Mouse (Mus musculus): ENCODE data around the gene Atf5. TPM values are rescaled to one million over a fixed set of nuclear protein-coding genes. Genes with fewer than 3 reads are reported as not detected.

The Atf5 gene
- polyA plus RNA-seq, 1 experiment from 2014 or later, result 2.5 TPM

DNA sequence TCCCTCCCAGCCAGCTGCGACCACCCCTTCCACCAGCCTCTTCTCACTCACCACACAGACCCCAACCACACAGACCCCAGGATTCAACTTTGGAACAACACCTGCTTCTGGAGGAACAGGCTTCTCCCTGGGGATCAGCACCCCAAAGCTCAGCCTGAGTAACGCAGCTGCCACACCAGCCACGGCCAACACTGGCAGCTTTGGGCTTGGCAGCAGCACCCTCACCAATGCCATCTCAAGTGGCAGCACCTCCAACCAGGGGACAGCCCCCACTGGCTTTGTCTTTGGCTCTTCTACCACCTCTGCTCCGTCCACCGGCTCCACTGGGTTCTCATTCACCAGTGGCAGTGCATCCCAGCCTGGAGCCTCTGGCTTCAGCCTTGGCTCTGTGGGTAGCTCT, 12.2 kb upstream of the Atf5 start:
- WGBS, result 99% methylated on average over 5 of the region's 5 CpGs
- DNase-seq (ENCODE audit: low spot score), result no peak
- no peak overlapping the region for H3K27ac ChIP-seq
- no peaks in the 10 kb centered on the region for H3K4me1 ChIP-seq (replicated peaks; ENCODE audit: control insufficient read depth, insufficient read depth, low read length)
- no peak overlapping the region for H3K9ac ChIP-seq
- ATAC-seq (ENCODE audit: low FRiP score), result no peak
- H3K36me3 ChIP-seq (replicated peaks; ENCODE audit: control insufficient read depth, insufficient read depth), result peaks cover 46% of the 10 kb centered on the region
- no peak overlapping the region for H3K4me2 ChIP-seq (replicated peaks)
- no peaks in the 10 kb centered on the region for H3K9me3 ChIP-seq (ENCODE audit: control insufficient read depth, low read length)
- no peak overlapping the region for H3K4me3 ChIP-seq (replicated peaks; ENCODE audit: low read length)
- no peaks in the 10 kb centered on the region for H3K27me3 ChIP-seq (ENCODE audit: control insufficient read depth, insufficient read depth, low read length)

DNA sequence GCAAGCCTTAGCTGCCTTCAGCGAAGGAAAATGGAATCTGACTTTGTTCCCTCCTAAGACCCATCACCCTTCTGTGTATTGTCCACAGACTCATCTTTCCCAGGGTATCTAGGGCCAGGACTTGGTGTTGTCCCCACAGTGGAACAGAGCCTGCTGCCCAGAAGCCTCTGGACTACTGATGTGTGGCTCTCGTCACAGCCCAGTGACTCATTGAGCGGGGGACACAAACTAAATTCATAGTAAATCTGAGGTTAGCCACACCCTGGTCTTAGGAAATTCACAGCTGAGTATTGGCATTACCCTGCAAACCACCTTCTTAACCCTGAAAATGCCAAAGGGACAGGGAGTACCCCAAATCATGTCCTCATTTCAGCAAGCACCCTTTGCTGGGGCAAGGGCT, 10.3 kb upstream of the Atf5 start:
- H3K36me3 ChIP-seq (replicated peaks; ENCODE audit: control insufficient read depth, insufficient read depth), result peaks cover 34% of the 10 kb centered on the region
- DNase-seq (ENCODE audit: low spot score) (no peak), ATAC-seq (ENCODE audit: low FRiP score) (no peak)
- no peak overlapping the region for H3K9ac ChIP-seq
- no peaks in the 10 kb centered on the region for H3K4me1 ChIP-seq (replicated peaks; ENCODE audit: control insufficient read depth, insufficient read depth, low read length)
- 86% methylated on average over 3 of the region's 3 CpGs for WGBS
- no peak overlapping the region for H3K4me2 ChIP-seq (replicated peaks)
- no peak overlapping the region for H3K4me3 ChIP-seq (replicated peaks; ENCODE audit: low read length)
- H3K27ac ChIP-seq, result no peak overlapping the region
- no peaks in the 10 kb centered on the region for H3K9me3 ChIP-seq (ENCODE audit: control insufficient read depth, low read length)
- H3K27me3 ChIP-seq (ENCODE audit: control insufficient read depth, insufficient read depth, low read length), result no peaks in the 10 kb centered on the region

DNA sequence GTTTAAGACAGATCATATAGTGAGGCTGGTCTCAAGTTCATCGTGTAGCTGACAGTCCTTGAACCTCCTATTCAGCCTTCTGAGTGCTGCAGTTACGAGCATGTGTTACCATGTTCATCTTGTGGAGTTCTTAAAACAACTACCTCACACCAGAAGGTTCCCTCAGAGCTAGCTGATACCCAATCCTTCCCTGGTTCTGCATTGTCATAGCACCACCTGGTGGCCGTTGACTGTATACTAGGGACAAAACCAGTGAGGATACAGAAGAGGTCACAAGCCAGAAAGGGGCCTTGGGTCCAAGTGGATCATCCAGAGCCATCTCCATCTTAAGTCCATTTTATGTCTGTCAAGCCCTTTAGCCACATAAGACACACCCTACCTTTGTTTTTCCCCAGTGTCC, 8.4 kb upstream of the Atf5 start:
- Histone ChIP-seq H3K4me2 (replicated peaks) (no peak overlapping the region), H3K27ac (no peak overlapping the region), H3K9ac (no peak overlapping the region), H3K36me3 (replicated peaks; ENCODE audit: control insufficient read depth, insufficient read depth) (peaks cover 15% of the 10 kb centered on the region), H3K4me3 (replicated peaks; ENCODE audit: low read length) (no peak overlapping the region), H3K27me3 (ENCODE audit: control insufficient read depth, insufficient read depth, low read length) (no peaks in the 10 kb centered on the region), H3K4me1 (replicated peaks; ENCODE audit: control insufficient read depth, insufficient read depth, low read length) (0 out of 2 replicates have a peak, but pooled peaks cover under 1% of the 10 kb centered on the region), H3K9me3 (ENCODE audit: control insufficient read depth, low read length) (no peaks in the 10 kb centered on the region)
- WGBS, result 25% methylated on average over 3 of the region's 3 CpGs
- DNase-seq (ENCODE audit: low spot score) (peak; percentile 85), ATAC-seq (ENCODE audit: low FRiP score) (peak; percentile 59; the same call in 1 of the 2 replicates)

DNA sequence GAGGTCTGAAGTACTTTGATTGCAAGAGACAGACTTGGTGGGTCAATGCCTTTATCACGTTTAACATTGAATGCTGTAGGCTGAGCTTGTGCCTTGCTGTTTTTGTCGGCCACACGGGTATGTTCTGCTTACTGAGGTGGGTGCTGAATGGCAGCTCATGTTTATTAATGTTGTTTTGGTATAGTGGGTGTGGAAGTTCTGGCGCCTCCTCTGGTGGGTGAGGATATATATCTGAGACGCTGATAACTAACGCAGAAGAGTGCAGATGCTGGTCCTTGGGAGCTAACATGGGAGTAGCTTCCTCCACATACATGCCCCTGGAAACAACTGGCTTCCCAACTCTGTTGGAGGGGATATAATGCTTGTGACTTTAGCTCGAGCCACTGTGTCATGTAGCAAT, 7.0 kb upstream of the Atf5 start:
- no peak overlapping the region for H3K4me2 ChIP-seq (replicated peaks)
- no peaks in the 10 kb centered on the region for H3K9me3 ChIP-seq (ENCODE audit: control insufficient read depth, low read length)
- no peak; the same call in 1 of the 2 replicates for ATAC-seq (ENCODE audit: low FRiP score)
- DNase-seq (ENCODE audit: low spot score), result no peak
- H3K4me3 ChIP-seq (replicated peaks; ENCODE audit: low read length), result no peak overlapping the region
- H3K27me3 ChIP-seq (ENCODE audit: control insufficient read depth, insufficient read depth, low read length), result no peaks in the 10 kb centered on the region
- peaks cover under 1% of the 10 kb centered on the region; the same call in 1 of the 2 replicates for H3K36me3 ChIP-seq (replicated peaks; ENCODE audit: control insufficient read depth, insufficient read depth)
- no peak overlapping the region for H3K27ac ChIP-seq
- peaks cover 13% of the 10 kb centered on the region; the same call in 1 of the 2 replicates for H3K4me1 ChIP-seq (replicated peaks; ENCODE audit: control insufficient read depth, insufficient read depth, low read length)
- 32% methylated on average over 7 of the region's 7 CpGs for WGBS
- H3K9ac ChIP-seq, result no peak overlapping the region

DNA sequence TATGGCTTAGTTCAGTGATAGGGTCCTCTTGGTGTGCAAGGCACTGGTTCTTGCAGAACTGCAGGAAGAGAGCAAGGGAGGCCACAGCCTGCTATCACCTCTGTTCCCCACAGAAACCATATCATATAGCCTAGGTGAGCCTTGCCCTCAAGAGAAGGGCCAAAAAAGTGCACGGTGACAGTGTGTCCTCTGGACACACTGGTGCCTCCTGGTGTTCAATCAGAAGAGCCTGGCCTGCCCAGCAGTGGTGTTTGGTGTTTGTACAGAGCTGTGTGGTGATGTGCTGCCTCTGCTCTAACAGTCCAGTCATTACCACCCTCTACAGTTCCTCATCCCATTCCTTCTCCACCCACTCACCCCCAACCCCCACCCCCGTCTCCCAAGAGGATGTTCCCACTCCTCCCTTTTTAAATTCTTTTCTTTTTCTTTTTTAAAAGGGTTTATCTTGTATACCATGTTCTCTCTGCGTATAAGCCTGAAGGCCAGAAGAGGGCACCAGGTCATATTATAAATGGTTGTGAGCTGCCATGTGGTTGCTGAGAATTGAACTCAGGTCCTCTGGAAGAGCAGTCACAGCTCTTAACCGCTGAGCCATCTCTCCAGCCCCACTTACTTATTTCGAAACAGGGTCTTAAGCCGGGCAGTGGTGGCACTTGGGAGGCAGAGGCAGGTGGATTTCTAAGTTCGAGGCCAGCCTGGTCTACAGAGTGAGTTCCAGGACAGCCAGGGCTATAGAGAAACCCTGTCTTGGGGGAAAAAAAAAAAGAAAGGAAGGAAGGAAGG, 5.4 kb upstream of the Atf5 start:
- no peak overlapping the region for H3K9ac ChIP-seq
- no peaks in the 10 kb centered on the region for H3K27me3 ChIP-seq (ENCODE audit: control insufficient read depth, insufficient read depth, low read length)
- no peak overlapping the region for H3K27ac ChIP-seq
- WGBS, result 89% methylated on average over 7 of the region's 7 CpGs
- H3K4me3 ChIP-seq (replicated peaks; ENCODE audit: low read length), result no peak overlapping the region
- H3K36me3 ChIP-seq (replicated peaks; ENCODE audit: control insufficient read depth, insufficient read depth), result no peaks in the 10 kb centered on the region
- ATAC-seq (ENCODE audit: low FRiP score) (no peak), DNase-seq (ENCODE audit: low spot score) (no peak)
- H3K4me1 ChIP-seq (replicated peaks; ENCODE audit: control insufficient read depth, insufficient read depth, low read length), result peaks cover 29% of the 10 kb centered on the region
- H3K4me2 ChIP-seq (replicated peaks), result no peak overlapping the region
- no peaks in the 10 kb centered on the region for H3K9me3 ChIP-seq (ENCODE audit: control insufficient read depth, low read length)

DNA sequence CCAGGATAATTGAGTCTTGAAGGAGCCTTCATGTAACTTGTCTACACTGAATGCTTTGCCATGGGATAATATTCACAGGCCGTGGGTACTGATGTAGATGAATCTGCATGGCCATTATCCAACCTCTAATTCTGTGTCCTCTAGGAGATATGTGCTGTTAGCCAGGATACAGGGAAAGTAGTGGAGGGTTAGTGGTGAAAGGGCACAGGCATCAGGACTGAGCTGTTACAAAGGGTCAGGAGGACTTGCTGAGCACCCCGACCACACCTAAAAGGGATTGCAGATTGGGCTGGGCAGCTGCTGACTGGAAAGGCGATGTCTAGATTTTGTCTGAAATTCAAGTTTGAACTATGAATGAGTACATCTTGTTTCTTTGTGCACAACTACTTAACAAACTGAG, 4.1 kb upstream of the Atf5 start:
- Histone ChIP-seq H3K9me3 (ENCODE audit: control insufficient read depth, low read length) (no peaks in the 10 kb centered on the region), H3K27me3 (ENCODE audit: control insufficient read depth, insufficient read depth, low read length) (no peaks in the 10 kb centered on the region), H3K9ac (no peak overlapping the region), H3K4me3 (replicated peaks; ENCODE audit: low read length) (no peak overlapping the region), H3K36me3 (replicated peaks; ENCODE audit: control insufficient read depth, insufficient read depth) (no peaks in the 10 kb centered on the region), H3K27ac (no peak overlapping the region), H3K4me1 (replicated peaks; ENCODE audit: control insufficient read depth, insufficient read depth, low read length) (peaks cover 29% of the 10 kb centered on the region), H3K4me2 (replicated peaks) (no peak overlapping the region)
- no peak for ATAC-seq (ENCODE audit: low FRiP score)
- no peak for DNase-seq (ENCODE audit: low spot score)
- 85% methylated on average over 3 of the region's 3 CpGs for WGBS

DNA sequence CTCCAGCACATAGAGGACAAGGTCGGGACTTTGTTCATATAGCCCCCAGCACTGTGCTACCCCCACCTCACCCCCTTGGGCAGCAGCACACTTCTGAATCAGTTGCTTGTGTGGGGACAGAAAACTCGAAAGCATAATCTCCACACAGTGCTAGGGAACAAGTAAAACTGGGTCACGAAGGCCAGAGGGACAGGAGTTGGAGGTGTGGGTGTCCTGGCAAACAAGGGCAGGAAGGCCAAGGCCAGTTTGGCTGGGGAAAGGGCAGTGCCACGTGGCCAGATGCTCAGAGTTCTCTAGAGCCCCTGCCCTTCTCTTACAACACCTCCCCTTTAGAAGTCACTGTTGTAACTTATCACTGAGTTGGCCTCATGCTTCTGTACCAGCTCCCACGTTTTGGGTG, 3.4 kb upstream of the Atf5 start:
- Histone ChIP-seq H3K36me3 (replicated peaks; ENCODE audit: control insufficient read depth, insufficient read depth) (no peaks in the 10 kb centered on the region), H3K27ac (no peak overlapping the region), H3K9me3 (ENCODE audit: control insufficient read depth, low read length) (no peaks in the 10 kb centered on the region), H3K4me1 (replicated peaks; ENCODE audit: control insufficient read depth, insufficient read depth, low read length) (peaks cover 35% of the 10 kb centered on the region), H3K4me3 (replicated peaks; ENCODE audit: low read length) (no peak overlapping the region), H3K4me2 (replicated peaks) (no peak overlapping the region), H3K27me3 (ENCODE audit: control insufficient read depth, insufficient read depth, low read length) (no peaks in the 10 kb centered on the region), H3K9ac (no peak overlapping the region)
- no peak for DNase-seq (ENCODE audit: low spot score)
- WGBS, result 75% methylated on average over 5 of the region's 5 CpGs
- no peak for ATAC-seq (ENCODE audit: low FRiP score)

DNA sequence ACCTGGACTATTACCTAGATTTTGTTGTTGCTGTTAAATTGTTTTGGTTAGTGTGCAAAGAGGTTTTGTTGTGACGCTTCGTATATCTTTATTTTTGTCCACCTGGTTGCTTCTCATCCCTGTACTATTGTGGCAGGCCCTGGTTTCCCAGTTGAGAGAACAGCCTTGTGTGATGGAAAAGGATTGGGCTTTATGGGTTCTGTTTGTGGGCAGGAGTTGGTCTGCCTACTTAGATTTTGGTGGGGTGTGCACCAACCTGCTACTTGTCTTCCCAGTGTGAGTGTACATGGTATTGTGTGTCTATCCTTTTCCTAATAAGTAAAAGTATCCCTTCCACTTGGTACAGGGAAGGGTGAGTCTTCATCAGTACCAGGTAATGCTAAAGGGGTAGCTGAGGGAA, 2.9 kb upstream of the Atf5 start:
- ATAC-seq (ENCODE audit: low FRiP score) (no peak), DNase-seq (ENCODE audit: low spot score) (no peak)
- WGBS, result 90% methylated on average over 2 of the region's 2 CpGs
- Histone ChIP-seq H3K4me2 (replicated peaks) (peak overlapping the region; percentile 67), H3K27ac (no peak overlapping the region), H3K4me3 (replicated peaks; ENCODE audit: low read length) (no peak overlapping the region), H3K27me3 (ENCODE audit: control insufficient read depth, insufficient read depth, low read length) (no peaks in the 10 kb centered on the region), H3K36me3 (replicated peaks; ENCODE audit: control insufficient read depth, insufficient read depth) (no peaks in the 10 kb centered on the region), H3K9me3 (ENCODE audit: control insufficient read depth, low read length) (no peaks in the 10 kb centered on the region), H3K4me1 (replicated peaks; ENCODE audit: control insufficient read depth, insufficient read depth, low read length) (peaks cover 36% of the 10 kb centered on the region), H3K9ac (no peak overlapping the region)

DNA sequence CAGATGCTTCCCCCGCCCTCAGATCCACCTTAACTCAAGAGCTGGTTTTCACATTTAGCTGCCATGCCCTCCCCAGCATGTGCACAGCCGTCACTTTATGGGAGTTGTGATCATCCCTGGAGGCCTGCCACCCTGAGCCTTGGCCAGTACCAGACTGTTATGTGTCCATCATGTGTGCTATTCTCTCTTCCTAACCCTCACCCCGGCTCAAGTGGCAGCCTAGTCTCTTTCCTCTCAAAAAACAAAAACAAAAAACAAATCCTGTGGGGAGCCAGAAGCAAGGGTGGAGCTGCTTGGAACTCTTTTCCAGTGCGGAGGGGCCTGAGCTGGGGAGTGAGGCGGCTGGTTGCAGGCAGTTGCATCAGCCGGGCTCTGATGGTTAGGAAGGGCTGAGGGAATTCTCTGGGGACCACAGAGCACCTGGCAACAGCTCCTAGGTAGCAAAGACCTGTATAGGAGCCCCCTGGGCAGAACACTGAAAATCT, 2.3 kb upstream of the Atf5 start:
- Histone ChIP-seq H3K4me1 (replicated peaks; ENCODE audit: control insufficient read depth, insufficient read depth, low read length) (peaks cover 36% of the 10 kb centered on the region), H3K9ac (peak overlapping the region; percentile 45; the same call in 1 of the 2 replicates), H3K36me3 (replicated peaks; ENCODE audit: control insufficient read depth, insufficient read depth) (no peaks in the 10 kb centered on the region), H3K27me3 (ENCODE audit: control insufficient read depth, insufficient read depth, low read length) (no peaks in the 10 kb centered on the region), H3K4me3 (replicated peaks; ENCODE audit: low read length) (peak overlapping the region; percentile 83; the same call in 1 of the 2 replicates), H3K27ac (no peak overlapping the region), H3K9me3 (ENCODE audit: control insufficient read depth, low read length) (no peaks in the 10 kb centered on the region), H3K4me2 (replicated peaks) (peak overlapping the region; percentile 67)
- DNase-seq (ENCODE audit: low spot score) (no peak), ATAC-seq (ENCODE audit: low FRiP score) (no peak)
- 33% methylated on average over 6 of the region's 6 CpGs for WGBS
